Mouse (Mus musculus) hindbrain, embryonic 10.5 days (tissue): Measurements from ENCODE around the gene Hepacam2. TPM values are rescaled to one million over a fixed set of nuclear protein-coding genes. Genes with fewer than 3 reads are reported as not detected.

ENCODE experiments used
- DNase-seq: peaks from one replicate; pipeline ENCODE4 v3.0.0-alpha.2; 2017; ENCODE audit warnings: low spot score
- H3K27ac ChIP-seq: fragments of 300-500 bp; sonication (generic); 2 replicates; pipeline ENCODE4 v1.5.1; 2016; ENCODE audit warnings: mild to moderate bottlenecking, moderate library complexity
- H3K27me3 ChIP-seq: fragments of 300-500 bp; sonication (generic); 2 replicates; pipeline ENCODE4 v1.6.1; 2016; ENCODE audit warnings: mild to moderate bottlenecking; ENCODE audit not compliant: poor library complexity, insufficient read depth, severe bottlenecking
- H3K36me3 ChIP-seq: fragments of 300-500 bp; sonication (generic); 2 replicates; pipeline ENCODE4 v1.6.1; 2016; ENCODE audit warnings: mild to moderate bottlenecking, moderate library complexity
- H3K4me1 ChIP-seq: fragments of 300-500 bp; sonication (generic); replicated peaks from 2 replicates; pipeline ENCODE4 v1.6.1; 2016; ENCODE audit warnings: mild to moderate bottlenecking
- H3K4me3 ChIP-seq: fragments of 300-500 bp; sonication (generic); 2 replicates; pipeline ENCODE4 v1.5.1; 2016; ENCODE audit warnings: mild to moderate bottlenecking, moderate library complexity
- H3K9me3 ChIP-seq: fragments of 300-500 bp; sonication (generic); 2 replicates; pipeline ENCODE4 v1.6.1; 2016; ENCODE audit warnings: mild to moderate bottlenecking, moderate library complexity
- WGBS: fragments of 180-500 bp; shearing (Covaris S2); methylation state at CpG from one replicate; pipeline ENCODE4 v1.1.7; 2016; 5-methylcytosine and 5-hydroxymethylcytosine counted together
- polyA plus RNA-seq: library from polyadenylated mRNA; unstranded; fragments of >200 nt; fragmentation: Nextera tagmentation; extraction: Ambion mirVana; gene quantifications from 2 replicates; pipeline ENCODE4 v1.2.1, GENCODE M21; 2016

Gene Hepacam2
- polyA plus RNA-seq, 1 experiment from 2014 or later = 1.5 TPM

DNA sequence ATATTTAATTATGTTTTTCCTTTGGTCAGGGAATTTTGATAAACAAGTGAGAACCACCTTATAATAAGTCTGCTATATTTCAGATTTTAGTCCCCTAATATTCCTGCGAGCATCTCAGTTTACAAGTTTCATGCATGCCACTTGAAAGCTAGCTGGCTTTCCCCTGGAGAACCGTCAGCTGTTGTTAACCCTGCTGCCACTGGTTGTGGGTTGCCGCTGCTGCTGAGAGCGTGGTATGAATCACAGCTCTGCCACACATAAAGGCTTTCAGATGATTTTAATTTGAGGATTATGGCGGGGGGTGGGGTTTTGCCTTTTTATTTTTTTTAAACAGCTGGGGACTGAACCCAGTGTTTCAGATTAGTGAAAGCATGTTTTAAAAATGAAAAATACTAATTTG lies 7.2 kb upstream of the Hepacam2 start:
- no peaks in the 10 kb centered on the region for H3K27me3 ChIP-seq
- no peak overlapping the region for H3K4me3 ChIP-seq
- H3K9me3 ChIP-seq = no peaks in the 10 kb centered on the region
- H3K27ac ChIP-seq = no peak overlapping the region
- no peaks in the 10 kb centered on the region for H3K36me3 ChIP-seq
- no peak for DNase-seq
- no peaks in the 10 kb centered on the region for H3K4me1 ChIP-seq
- 84% methylated on average over 5 of the region's 5 CpGs for WGBS

DNA sequence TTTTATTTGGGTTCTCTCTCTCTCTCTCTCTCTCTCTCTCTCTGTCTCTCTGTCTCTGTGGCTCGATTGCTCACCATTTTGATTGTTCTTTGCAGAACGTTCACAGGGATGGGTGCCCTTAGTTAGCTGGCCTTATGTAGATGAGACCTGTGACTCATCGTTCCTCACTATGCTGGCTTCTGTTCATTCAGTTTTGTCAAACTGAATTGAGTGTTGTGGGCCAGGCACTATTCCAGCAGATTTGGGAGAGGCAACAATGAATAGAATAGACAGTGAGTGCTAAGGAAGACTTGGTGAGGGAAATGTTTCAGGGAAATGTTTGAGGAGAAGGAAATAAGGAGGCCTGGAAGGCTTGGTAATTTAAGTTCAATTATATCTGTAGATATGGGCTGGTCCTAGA lies 2.2 kb upstream of the Hepacam2 start:
- Histone ChIP-seq H3K4me3 (no peak overlapping the region), H3K36me3 (no peaks in the 10 kb centered on the region), H3K27me3 (no peaks in the 10 kb centered on the region), H3K9me3 (no peaks in the 10 kb centered on the region), H3K4me1 (peaks cover 16% of the 10 kb centered on the region), H3K27ac (no peak overlapping the region)
- WGBS = 94% methylated on average over 3 of the region's 3 CpGs
- no peak for DNase-seq

DNA sequence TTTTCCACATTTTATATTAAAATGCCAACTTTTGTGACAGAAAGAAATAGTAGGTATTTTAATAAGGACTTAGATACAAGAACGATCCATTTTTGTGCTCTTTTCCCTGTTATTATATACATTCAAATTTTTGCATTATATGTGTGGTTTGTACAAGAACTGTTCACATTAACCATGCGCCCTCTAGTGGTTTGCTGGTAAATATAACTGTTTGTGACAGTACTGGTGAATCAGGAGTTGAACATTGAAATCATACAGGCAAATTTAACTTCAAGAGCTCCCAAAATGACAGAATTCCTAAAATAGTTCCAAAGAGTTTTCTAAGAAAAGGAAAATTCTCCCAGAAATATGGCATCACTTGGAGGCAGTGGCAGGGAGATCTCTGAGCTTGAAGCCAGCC lies 1.9 kb downstream of the Hepacam2 start:
- WGBS = 6% methylated on average over 2 of the region's 2 CpGs

DNA sequence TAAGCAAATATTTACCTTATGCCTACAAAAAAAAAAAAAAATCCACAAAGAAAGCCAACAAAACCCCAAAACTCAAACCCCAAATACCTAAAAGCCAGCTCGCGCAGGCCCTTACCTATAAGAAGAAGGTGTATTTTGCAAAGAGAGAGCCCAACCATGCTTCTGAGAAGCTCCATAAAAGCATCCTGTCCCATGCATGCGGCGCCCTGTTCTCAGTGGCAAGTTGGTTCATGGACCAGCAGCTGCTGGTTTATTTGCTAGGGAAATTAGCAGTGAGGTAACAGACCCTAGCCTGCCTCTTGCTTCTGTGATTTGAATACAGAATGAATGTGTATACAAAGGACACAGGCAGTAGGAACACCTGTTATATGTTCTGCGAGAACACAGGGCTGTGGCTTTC lies 3.8 kb downstream of the Hepacam2 start:
- Histone ChIP-seq H3K4me3 (no peak overlapping the region), H3K4me1 (peaks cover 11% of the 10 kb centered on the region), H3K27me3 (no peaks in the 10 kb centered on the region; the same call in 1 of the 2 replicates), H3K9me3 (no peaks in the 10 kb centered on the region; the same call in 1 of the 2 replicates), H3K36me3 (no peaks in the 10 kb centered on the region), H3K27ac (no peak overlapping the region)
- WGBS = 84% methylated on average over 5 of the region's 5 CpGs
- DNase-seq = no peak

More for the DNA sequence above, 1.9 kb downstream of the Hepacam2 start:
- Histone ChIP-seq H3K4me3 (no peak overlapping the region), H3K4me1 (peaks cover 16% of the 10 kb centered on the region), H3K36me3 (no peaks in the 10 kb centered on the region), H3K27ac (no peak overlapping the region), H3K27me3 (no peaks in the 10 kb centered on the region), H3K9me3 (no peaks in the 10 kb centered on the region)
- DNase-seq = no peak

DNA sequence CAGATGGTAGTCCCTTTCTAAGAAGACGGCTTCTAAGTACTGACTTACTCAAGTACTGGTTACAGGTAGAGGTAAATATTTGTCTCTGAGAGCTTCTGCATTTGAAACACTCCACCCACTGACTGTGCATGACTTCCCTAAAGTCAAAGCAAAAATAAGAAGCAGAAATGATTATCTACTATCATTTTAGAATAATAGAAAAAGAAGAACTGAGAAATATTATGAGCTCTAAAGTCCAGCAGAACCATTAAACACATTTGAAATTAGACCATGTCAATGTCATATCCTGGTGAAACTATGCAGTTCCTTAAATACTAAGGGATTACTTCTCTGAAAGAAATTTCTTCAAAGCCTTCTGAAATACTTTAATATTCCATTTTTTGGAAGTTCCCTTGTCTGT lies 10.7 kb downstream of the Hepacam2 start:
- WGBS = 89% methylated on average over 1 of the region's 1 CpGs
- no peaks in the 10 kb centered on the region; the same call in 1 of the 2 replicates for H3K27me3 ChIP-seq

DNA sequence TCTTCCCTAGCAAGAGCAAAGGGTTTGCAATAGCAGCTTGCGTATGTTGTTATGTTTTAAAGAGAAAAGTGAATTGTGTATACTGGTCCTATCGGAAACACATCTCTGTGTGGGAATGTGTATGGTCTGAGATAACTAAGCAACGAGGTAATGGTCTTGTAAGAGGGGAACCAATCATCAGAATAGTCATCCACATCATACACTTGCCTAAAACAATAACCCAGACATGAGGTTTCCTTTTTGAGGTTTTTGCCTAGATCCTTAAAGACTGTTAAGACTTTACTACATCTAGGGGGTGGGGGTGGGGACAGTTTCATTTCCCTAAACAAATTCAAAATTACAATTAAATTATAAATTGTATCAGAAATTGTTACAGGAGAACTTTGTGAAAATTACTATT lies 13.0 kb downstream of the Hepacam2 start:
- no peak for DNase-seq
- Histone ChIP-seq H3K36me3 (no peaks in the 10 kb centered on the region), H3K9me3 (no peaks in the 10 kb centered on the region; the same call in 1 of the 2 replicates), H3K27ac (no peak overlapping the region), H3K4me1 (no peaks in the 10 kb centered on the region), H3K4me3 (no peak overlapping the region), H3K27me3 (no peaks in the 10 kb centered on the region; the same call in 1 of the 2 replicates)
- WGBS = 84% methylated on average over 3 of the region's 3 CpGs

More for the DNA sequence above, 10.7 kb downstream of the Hepacam2 start:
- DNase-seq = no peak
- no peaks in the 10 kb centered on the region for H3K36me3 ChIP-seq
- H3K4me3 ChIP-seq = no peak overlapping the region
- H3K4me1 ChIP-seq = no peaks in the 10 kb centered on the region
- no peak overlapping the region for H3K27ac ChIP-seq
- H3K9me3 ChIP-seq = no peaks in the 10 kb centered on the region; the same call in 1 of the 2 replicates

DNA sequence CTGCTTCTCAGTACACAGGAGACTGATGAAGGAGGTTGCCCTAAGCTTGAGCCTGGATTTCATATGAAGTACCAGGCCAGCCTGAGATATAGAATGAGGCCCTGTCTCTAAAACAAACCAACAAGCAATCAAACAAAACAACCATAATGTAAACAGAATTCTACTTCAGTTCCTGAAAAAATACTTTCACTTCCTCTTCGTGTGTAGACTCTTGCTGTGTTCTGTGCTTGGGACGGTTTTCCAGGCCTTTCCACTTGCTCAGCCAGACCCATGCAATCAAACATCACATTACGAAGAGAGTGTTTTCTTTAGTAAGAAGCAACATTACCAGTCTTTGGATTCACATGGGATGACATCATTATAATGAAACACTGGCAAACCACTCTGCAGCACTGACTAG lies 16.4 kb downstream of the Hepacam2 start:
- no peaks in the 10 kb centered on the region for H3K9me3 ChIP-seq
- no peak overlapping the region for H3K27ac ChIP-seq
- no peaks in the 10 kb centered on the region for H3K4me1 ChIP-seq
- no peak for DNase-seq
- H3K4me3 ChIP-seq = no peak overlapping the region
- no peaks in the 10 kb centered on the region for H3K27me3 ChIP-seq
- WGBS = 86% methylated on average over 3 of the region's 3 CpGs
- no peaks in the 10 kb centered on the region for H3K36me3 ChIP-seq

DNA sequence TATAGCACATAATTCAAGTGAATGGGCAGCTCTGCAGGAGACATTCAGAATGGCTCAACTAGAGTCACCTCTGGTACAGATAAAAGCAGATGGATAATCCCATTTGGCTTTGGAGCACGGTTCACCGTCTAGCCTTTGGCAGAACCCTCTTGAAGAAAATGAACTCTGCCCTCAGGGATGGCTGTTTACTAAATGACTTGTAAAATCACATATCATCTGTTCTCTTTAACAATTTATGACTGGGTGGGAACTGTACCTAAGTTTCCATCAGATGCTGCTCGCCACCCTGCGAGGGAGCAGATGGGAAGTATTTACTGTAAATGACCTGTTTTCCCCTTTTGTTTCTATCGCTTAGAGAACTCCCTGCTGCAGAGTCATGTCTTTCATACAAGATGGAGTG lies 18.2 kb downstream of the Hepacam2 start:
- WGBS = 80% methylated on average over 5 of the region's 5 CpGs
- H3K4me3 ChIP-seq = no peak overlapping the region

DNA sequence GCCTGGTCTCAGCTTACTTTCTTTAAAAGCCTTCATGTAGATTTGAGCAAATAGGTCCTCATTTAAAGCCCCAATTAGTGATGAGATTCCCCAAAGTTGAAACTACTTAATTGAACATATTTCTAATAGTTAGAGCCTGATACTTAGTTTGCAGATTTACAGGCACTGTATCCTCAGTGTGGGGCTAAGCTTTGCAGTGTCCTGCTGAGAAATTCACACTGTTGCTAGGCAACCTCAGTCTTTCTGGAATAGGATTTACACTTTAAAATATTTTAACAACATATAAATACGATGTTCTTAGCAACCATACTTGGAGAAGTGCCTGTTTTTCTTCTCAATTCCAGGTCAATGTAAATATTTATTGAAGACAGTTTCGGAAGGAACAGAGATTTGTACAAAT lies 21.8 kb downstream of the Hepacam2 start:
- WGBS = 68% methylated on average over 2 of the region's 2 CpGs
- no peak overlapping the region for H3K4me3 ChIP-seq
- no peaks in the 10 kb centered on the region for H3K4me1 ChIP-seq

More for the DNA sequence above, 18.2 kb downstream of the Hepacam2 start:
- H3K27ac ChIP-seq = no peak overlapping the region
- no peaks in the 10 kb centered on the region for H3K27me3 ChIP-seq
- H3K4me1 ChIP-seq = no peaks in the 10 kb centered on the region
- no peak for DNase-seq
- no peaks in the 10 kb centered on the region for H3K9me3 ChIP-seq
- H3K36me3 ChIP-seq = no peaks in the 10 kb centered on the region

DNA sequence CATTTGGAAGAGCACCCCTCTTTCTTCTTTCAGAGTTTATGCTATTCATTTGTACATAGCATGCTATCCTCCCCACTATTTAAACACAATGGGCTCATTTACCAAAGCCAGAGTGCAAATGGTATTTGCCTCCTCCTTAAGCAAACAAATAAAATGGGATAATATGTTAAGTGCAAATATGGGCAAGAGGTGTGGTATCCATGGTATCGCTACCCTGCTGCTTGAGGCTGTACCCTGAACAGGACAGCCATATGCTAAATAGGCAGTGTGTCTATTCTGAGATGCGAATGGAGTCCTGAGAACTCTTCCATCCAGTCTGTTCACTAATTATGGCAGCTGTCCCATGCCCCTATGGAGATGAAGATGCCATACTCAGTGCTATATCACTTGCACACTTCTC lies 27.4 kb downstream of the Hepacam2 start:
- H3K9me3 ChIP-seq = no peaks in the 10 kb centered on the region
- DNase-seq = no peak
- H3K4me1 ChIP-seq = no peaks in the 10 kb centered on the region
- no peak overlapping the region for H3K27ac ChIP-seq
- no peaks in the 10 kb centered on the region for H3K36me3 ChIP-seq
- no peaks in the 10 kb centered on the region for H3K27me3 ChIP-seq
- 65% methylated on average over 2 of the region's 2 CpGs for WGBS
- H3K4me3 ChIP-seq = no peak overlapping the region

More for the DNA sequence above, 21.8 kb downstream of the Hepacam2 start:
- no peak for DNase-seq
- no peaks in the 10 kb centered on the region for H3K36me3 ChIP-seq
- H3K27me3 ChIP-seq = no peaks in the 10 kb centered on the region
- H3K9me3 ChIP-seq = no peaks in the 10 kb centered on the region
- H3K27ac ChIP-seq = no peak overlapping the region

DNA sequence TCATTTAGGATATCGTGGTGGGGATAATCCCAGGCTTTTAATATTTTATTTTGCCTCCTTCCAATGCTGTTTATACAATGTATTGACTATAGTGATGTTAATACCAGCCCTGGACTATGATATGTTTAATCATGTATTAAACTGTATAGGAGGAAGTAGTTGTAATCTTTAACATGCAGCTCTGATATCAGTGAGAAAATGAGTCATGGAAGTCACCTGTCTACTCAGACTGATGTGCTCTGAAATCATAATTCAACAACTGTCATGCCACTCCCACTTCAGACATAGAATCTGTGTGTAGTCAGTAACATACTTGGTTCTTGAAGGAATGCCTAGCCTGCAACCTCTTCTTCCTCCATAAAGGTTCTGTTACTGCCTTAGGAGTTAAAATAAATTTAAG lies 29.5 kb downstream of the Hepacam2 start:
- DNase-seq = no peak
- 61% methylated on average over 1 of the region's 1 CpGs for WGBS
- Histone ChIP-seq H3K27ac (no peak overlapping the region), H3K27me3 (no peaks in the 10 kb centered on the region), H3K4me1 (no peaks in the 10 kb centered on the region), H3K36me3 (no peaks in the 10 kb centered on the region), H3K9me3 (no peaks in the 10 kb centered on the region), H3K4me3 (no peak overlapping the region)

DNA sequence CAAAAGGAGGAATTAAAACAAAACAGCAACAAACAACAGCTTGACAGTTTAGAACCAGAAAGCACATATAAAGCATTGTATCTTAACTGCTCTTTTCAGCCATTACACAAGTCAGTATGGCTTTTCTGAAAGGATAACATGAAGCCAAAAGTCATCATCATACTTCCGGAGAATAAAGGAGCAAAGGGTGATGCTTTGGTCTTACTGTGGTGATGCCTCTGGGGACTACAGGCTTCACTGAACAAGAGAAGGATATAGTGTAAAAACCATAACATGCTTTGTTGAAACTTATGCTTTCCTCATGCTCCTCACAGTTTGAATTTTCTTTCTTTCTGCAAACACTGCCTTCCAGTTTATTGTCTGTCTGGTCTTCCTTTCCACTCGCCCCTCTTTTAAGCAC lies 34.5 kb downstream of the Hepacam2 start:
- 80% methylated on average over 2 of the region's 2 CpGs for WGBS
- no peaks in the 10 kb centered on the region for H3K36me3 ChIP-seq
- H3K27me3 ChIP-seq = no peaks in the 10 kb centered on the region
- H3K4me3 ChIP-seq = no peak overlapping the region
- DNase-seq = no peak
- H3K4me1 ChIP-seq = no peaks in the 10 kb centered on the region
- H3K9me3 ChIP-seq = no peaks in the 10 kb centered on the region
- no peak overlapping the region for H3K27ac ChIP-seq

DNA sequence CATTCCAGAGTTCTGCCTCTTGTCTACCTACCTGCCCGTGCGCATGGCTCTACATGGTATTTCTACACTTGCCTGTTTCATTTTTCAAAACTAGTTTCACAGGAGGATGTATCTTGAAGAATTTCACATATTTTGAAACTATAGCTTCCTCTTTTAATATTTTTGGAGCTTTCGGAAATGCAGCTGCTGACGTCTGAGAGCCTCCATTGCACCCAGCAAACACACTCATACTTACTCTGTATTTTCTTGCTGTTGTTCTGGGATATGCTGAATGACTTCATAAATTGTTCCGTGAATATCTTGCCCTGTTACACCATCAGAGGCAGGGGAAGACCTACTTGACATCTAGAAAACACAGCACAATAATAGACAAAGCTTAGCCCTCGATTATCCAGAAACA lies 35.1 kb downstream of the Hepacam2 start:
- Histone ChIP-seq H3K4me3 (no peak overlapping the region), H3K36me3 (no peaks in the 10 kb centered on the region), H3K9me3 (no peaks in the 10 kb centered on the region), H3K27me3 (no peaks in the 10 kb centered on the region), H3K27ac (no peak overlapping the region), H3K4me1 (no peaks in the 10 kb centered on the region)
- WGBS = 78% methylated on average over 6 of the region's 6 CpGs
- DNase-seq = no peak

DNA sequence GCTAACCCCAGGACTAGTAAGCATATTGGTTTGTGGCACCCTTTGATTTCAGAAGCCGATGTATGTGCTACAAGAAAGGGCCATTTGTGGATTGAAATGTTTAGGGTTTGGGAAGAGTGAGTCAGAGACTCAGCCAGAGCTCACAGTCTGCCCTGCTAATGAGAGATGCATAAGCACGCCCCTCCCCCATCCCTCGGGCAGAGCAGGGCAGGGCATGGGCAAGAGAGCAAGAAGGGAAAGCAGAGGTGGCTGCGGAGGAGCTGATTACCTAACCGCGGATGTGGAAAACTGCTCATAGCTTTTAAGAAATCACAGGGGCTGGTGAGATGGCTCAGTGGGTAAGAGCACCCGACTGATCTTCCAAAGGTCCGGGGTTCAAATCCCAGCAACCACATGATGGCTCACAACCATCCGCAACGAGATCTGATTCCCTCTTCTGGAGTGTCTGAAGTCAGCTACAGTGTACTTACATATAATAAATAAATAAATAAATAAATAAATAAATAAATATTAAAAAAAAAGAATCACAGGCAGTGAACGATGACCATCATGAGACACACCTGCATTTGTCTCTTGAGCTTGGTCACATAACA lies 42.1 kb downstream of the Hepacam2 start:
- Histone ChIP-seq H3K27ac (no peak overlapping the region), H3K27me3 (no peaks in the 10 kb centered on the region), H3K4me3 (no peak overlapping the region), H3K9me3 (no peaks in the 10 kb centered on the region), H3K4me1 (no peaks in the 10 kb centered on the region), H3K36me3 (no peaks in the 10 kb centered on the region)
- 72% methylated on average over 11 of the region's 11 CpGs for WGBS
- no peak for DNase-seq
